Mouse (Mus musculus) liver, postnatal 0 days (tissue): ENCODE data around the gene Asb15. TPM values are rescaled to one million over a fixed set of nuclear protein-coding genes. Genes with fewer than 3 reads are reported as not detected.

Experiments used
- ATAC-seq: fragments of 200-750 bp; cut with Nextera tagmentation; 2 replicates; pipeline ENCODE4 v1.8.0; 2017; ENCODE audit warnings: mild to moderate bottlenecking, moderate library complexity
- DNase-seq: peaks from one replicate; pipeline ENCODE4 v3.0.0-alpha.2; 2016
- H3K27ac ChIP-seq: fragments of 300-500 bp; sonication (generic); 2 replicates; pipeline ENCODE4 v1.5.1; 2014; ENCODE audit warnings: antibody characterized with exemption, moderate library complexity, mild to moderate bottlenecking, low read depth
- H3K27me3 ChIP-seq: fragments of 300-500 bp; sonication (generic); 2 replicates; pipeline ENCODE4 v1.6.1; 2014; ENCODE audit warnings: low read length, control low read depth, mixed read lengths; ENCODE audit not compliant: insufficient read depth
- H3K36me3 ChIP-seq: fragments of 300-500 bp; sonication (generic); replicated peaks from 2 replicates; pipeline ENCODE4 v1.6.1; 2014; ENCODE audit warnings: mild to moderate bottlenecking, control low read depth, low read length, moderate library complexity, mixed read lengths; ENCODE audit not compliant: insufficient read depth
- H3K4me1 ChIP-seq: fragments of 300-500 bp; sonication (generic); 2 replicates; pipeline ENCODE4 v1.6.1; 2014; ENCODE audit warnings: antibody characterized with exemption, mild to moderate bottlenecking, control low read depth; ENCODE audit not compliant: insufficient read depth
- H3K4me2 ChIP-seq: fragments of 300-500 bp; sonication (generic); 2 replicates; pipeline ENCODE4 v1.6.1; 2014; ENCODE audit warnings: low read depth, mild to moderate bottlenecking, low read length, moderate library complexity, mixed read lengths
- H3K4me3 ChIP-seq: fragments of 300-500 bp; sonication (generic); 2 replicates; pipeline ENCODE4 v1.5.1; 2014; ENCODE audit warnings: low read depth, low read length
- H3K9ac ChIP-seq: fragments of 300-500 bp; sonication (generic); replicated peaks from 2 replicates; pipeline ENCODE4 v1.6.1; 2014; ENCODE audit warnings: mild to moderate bottlenecking, moderate library complexity
- H3K9me3 ChIP-seq: fragments of 300-500 bp; sonication (generic); 2 replicates; pipeline ENCODE4 v1.6.1; 2016; ENCODE audit warnings: mild to moderate bottlenecking, control low read depth, low read length, mixed read lengths
- CTCF ChIP-seq: sonication (generic); IDR thresholded peaks from 2 replicates; pipeline ENCODE4 v1.5.1; 2016; ENCODE audit warnings: antibody characterized with exemption, low read depth
- EP300 ChIP-seq: IDR thresholded peaks from 2 replicates; pipeline ENCODE4 v1.6.1; 2016; ENCODE audit warnings: antibody characterized with exemption, low read depth, mild to moderate bottlenecking
- WGBS: fragments of 180-500 bp; shearing (Covaris S2); extraction: QIAGEN DNeasy Blood & Tissue Kit; methylation state at CpG from one replicate; pipeline ENCODE4 v1.1.7; 2014; ENCODE audit not compliant: insufficient replicate concordance; 5-methylcytosine and 5-hydroxymethylcytosine counted together
- polyA plus RNA-seq: library from polyadenylated mRNA; unstranded; fragments of >200 nt; fragmentation: Nextera tagmentation; extraction: Ambion mirVana; gene quantifications from 2 replicates; pipeline ENCODE4 v1.2.1, GENCODE M21; 2015

Gene Asb15
- polyA plus RNA-seq, 1 experiment from 2014 or later, result not detected

DNA sequence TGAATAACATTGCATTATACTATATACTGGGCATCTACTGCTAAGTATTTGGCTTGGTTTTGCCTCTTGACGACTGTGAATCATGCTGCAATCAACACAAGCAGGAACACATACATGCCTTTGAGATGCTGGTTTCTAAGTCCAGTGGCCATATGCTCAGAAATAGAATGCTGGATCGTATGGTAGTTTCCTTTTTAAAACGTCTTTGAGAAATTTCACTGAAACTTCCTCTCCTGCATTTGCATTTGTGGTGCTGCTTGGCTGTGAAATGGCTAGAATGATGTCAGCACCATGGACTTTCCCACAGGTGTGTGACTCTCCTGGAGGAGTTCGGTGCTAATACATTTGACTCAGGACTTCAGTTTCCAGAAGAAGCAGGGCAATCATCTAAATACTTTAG, 12.2 kb downstream of the Asb15 start:
- no peaks in the 10 kb centered on the region for H3K36me3 ChIP-seq
- 57% methylated on average over 4 of the region's 4 CpGs for WGBS
- H3K4me1 ChIP-seq, result no peaks in the 10 kb centered on the region
- no peaks in the 10 kb centered on the region for H3K27me3 ChIP-seq
- no peak overlapping the region for H3K4me2 ChIP-seq
- no peak overlapping the region for H3K27ac ChIP-seq
- H3K9ac ChIP-seq, result no peak overlapping the region
- no peak overlapping the region for H3K4me3 ChIP-seq
- no peaks in the 10 kb centered on the region for H3K9me3 ChIP-seq
- ATAC-seq, result no peak
- DNase-seq, result no peak
- TF ChIP-seq EP300 (no peak), CTCF (no peak)

GRCm38 (mm10) chr6:24542393-24542792, 14.4 kb downstream of the Asb15 start:
- no peak overlapping the region for H3K27ac ChIP-seq
- H3K4me3 ChIP-seq, result no peak overlapping the region
- no peaks in the 10 kb centered on the region for H3K9me3 ChIP-seq
- no peaks in the 10 kb centered on the region for H3K36me3 ChIP-seq
- no peak overlapping the region for H3K9ac ChIP-seq
- H3K27me3 ChIP-seq, result no peaks in the 10 kb centered on the region
- ATAC-seq (no peak), DNase-seq (no peak)
- no peaks in the 10 kb centered on the region for H3K4me1 ChIP-seq
- no peak for TF ChIP-seq CTCF
- TF ChIP-seq EP300, result no peak
- H3K4me2 ChIP-seq, result no peak overlapping the region

- DNase-seq (no peak), ATAC-seq (no peak)
- H3K9ac ChIP-seq, result no peak overlapping the region
- H3K27ac ChIP-seq, result no peak overlapping the region
- H3K9me3 ChIP-seq, result no peaks in the 10 kb centered on the region
- no peaks in the 10 kb centered on the region for H3K27me3 ChIP-seq
- H3K4me1 ChIP-seq, result no peaks in the 10 kb centered on the region
- TF ChIP-seq CTCF (no peak), EP300 (no peak)
- H3K4me3 ChIP-seq, result no peak overlapping the region
- no peak overlapping the region for H3K4me2 ChIP-seq
- WGBS, result 69% methylated on average over 6 of the region's 6 CpGs
- no peaks in the 10 kb centered on the region for H3K36me3 ChIP-seq
Measured at GRCm38 (mm10) chr6:24543119-24543591, 15.2 kb downstream of the Asb15 start.

DNA sequence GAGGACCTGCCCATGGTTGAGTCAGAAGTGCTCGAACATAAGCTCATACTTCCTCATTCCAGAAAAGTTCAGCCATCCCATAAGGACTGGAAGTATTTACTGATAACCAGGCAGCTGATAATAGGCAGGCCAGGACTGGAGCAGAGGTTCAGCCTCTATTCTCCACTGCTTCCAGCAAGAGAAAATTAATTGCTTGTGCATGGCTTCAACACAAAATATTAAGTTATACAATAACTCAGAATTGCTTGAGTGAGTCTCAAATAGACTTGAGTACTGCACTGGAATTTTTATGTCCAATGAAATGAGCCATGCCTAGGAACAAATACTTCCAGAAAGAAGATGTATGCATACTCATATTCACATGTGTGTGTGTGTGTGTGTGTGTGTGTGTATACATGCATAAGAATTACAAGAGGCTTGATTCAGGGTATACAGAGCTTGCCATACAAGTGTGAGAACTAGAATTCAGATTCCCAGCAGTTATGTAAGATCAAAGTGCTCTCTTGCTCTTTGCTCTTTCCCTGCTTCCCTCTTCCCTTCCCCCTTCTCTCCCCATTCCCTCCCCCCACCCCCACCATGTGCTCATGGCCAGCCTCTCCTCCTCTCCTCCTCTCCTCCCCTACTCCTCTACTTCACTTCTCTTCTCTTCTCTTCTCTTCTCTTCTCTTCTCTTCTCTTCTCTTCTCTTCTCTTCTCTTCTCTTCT, 18.9 kb downstream of the Asb15 start:
- 45% methylated on average over 1 of the region's 1 CpGs for WGBS
- H3K9me3 ChIP-seq, result no peaks in the 10 kb centered on the region
- no peak for ATAC-seq
- H3K4me3 ChIP-seq, result no peak overlapping the region
- no peak overlapping the region for H3K27ac ChIP-seq
- H3K4me2 ChIP-seq, result no peak overlapping the region
- H3K27me3 ChIP-seq, result no peaks in the 10 kb centered on the region
- H3K36me3 ChIP-seq, result no peaks in the 10 kb centered on the region
- H3K9ac ChIP-seq, result no peak overlapping the region
- no peak for DNase-seq
- H3K4me1 ChIP-seq, result no peaks in the 10 kb centered on the region
- TF ChIP-seq EP300 (no peak), CTCF (no peak)

- no peaks in the 10 kb centered on the region for H3K27me3 ChIP-seq
- no peaks in the 10 kb centered on the region for H3K36me3 ChIP-seq
- ATAC-seq (no peak), DNase-seq (no peak)
- H3K4me1 ChIP-seq, result no peaks in the 10 kb centered on the region
- H3K9me3 ChIP-seq, result no peaks in the 10 kb centered on the region
- H3K27ac ChIP-seq, result no peak overlapping the region
- WGBS, result 42% methylated on average over 2 of the region's 2 CpGs
- H3K4me3 ChIP-seq, result no peak overlapping the region
- no peak overlapping the region for H3K4me2 ChIP-seq
- TF ChIP-seq CTCF, result no peak
- TF ChIP-seq EP300, result no peak
- H3K9ac ChIP-seq, result no peak overlapping the region
Measured at GRCm38 (mm10) chr6:24549801-24550200, 21.9 kb downstream of the Asb15 start.

- no peaks in the 10 kb centered on the region for H3K27me3 ChIP-seq
- H3K9me3 ChIP-seq, result no peaks in the 10 kb centered on the region
- no peak overlapping the region for H3K4me3 ChIP-seq
- H3K27ac ChIP-seq, result no peak overlapping the region
- no peak for DNase-seq
- ATAC-seq, result no peak
- H3K4me2 ChIP-seq, result no peak overlapping the region
- H3K4me1 ChIP-seq, result no peaks in the 10 kb centered on the region
- WGBS, result 50% methylated on average over 7 of the region's 7 CpGs
- TF ChIP-seq EP300 (no peak), CTCF (no peak)
- no peak overlapping the region for H3K9ac ChIP-seq
- no peaks in the 10 kb centered on the region for H3K36me3 ChIP-seq
Measured at GRCm38 (mm10) chr6:24552046-24552445, 24.1 kb downstream of the Asb15 start.
